Mouse (Mus musculus) left cerebral cortex, adult 11 months (tissue): Measurements from ENCODE around the gene Nosip.
"Not testable (repeated sequence)": the region's sequence is repeated elsewhere in the genome, so short reads cannot be mapped to it uniquely, and the experiment has no call there.

Source experiments
- DNase-seq: peaks from one replicate; pipeline ENCODE4 v3.0.0; 2022; ENCODE audit warnings: low spot score

Gene Nosip

DNA sequence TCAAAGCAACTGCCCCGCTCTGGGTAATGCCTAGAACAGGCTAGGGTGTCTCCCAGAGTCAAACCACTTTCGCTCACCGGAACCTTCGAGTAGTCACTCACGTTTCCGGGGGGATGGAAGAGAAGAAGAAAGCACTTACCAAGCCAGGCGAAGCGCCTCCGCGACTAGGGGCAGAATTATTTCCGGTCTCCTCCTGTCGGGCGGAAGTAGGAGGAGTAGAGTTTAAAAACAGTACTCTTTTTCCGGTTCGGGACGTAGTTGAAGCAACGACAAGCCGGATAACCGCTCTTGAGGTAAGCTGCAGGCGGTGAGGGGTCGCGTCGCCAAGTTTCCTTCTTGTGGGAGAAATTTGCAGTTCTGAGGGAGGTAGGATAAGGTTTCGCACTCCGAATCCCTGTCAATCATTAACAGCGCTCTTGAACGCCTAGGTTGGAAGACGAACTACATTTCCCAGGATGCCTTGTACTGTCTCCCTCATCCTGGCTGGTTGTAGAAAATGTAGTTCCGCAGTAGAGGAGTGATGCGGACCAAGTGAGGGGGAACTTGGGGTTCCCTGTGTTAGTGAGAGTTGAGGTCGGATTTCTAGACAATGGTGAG is at the start of gene Nosip, which contains the start of gene Prrg2:
Nosip (plus strand) TSS at position 191 of the 597 bp plus-strand sequence.
Prrg2 (minus strand) TSS at position 439 of the 597 bp plus-strand sequence.
- peak; percentile 91 for DNase-seq

DNA sequence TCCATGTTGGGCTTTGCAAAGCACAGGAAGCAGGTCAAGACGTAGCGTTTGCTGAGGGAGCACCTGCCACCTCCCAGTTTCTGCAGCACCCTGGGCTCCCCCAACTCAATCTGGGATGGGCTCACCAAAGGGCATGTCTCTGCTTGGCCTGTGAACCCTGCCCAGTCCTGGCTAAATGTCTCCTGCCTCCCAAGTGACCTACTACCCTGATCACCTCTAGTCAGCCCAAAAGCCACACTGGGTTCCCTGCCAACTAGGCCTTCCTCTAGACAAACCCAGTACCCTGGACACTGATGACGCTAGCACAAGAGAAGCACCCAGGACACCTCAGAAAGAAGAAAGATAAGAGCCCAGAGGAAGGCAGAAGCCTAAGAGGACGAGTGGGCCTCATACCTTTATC is 49.4 kb upstream of the Nosip start:
- no peak for DNase-seq

DNA sequence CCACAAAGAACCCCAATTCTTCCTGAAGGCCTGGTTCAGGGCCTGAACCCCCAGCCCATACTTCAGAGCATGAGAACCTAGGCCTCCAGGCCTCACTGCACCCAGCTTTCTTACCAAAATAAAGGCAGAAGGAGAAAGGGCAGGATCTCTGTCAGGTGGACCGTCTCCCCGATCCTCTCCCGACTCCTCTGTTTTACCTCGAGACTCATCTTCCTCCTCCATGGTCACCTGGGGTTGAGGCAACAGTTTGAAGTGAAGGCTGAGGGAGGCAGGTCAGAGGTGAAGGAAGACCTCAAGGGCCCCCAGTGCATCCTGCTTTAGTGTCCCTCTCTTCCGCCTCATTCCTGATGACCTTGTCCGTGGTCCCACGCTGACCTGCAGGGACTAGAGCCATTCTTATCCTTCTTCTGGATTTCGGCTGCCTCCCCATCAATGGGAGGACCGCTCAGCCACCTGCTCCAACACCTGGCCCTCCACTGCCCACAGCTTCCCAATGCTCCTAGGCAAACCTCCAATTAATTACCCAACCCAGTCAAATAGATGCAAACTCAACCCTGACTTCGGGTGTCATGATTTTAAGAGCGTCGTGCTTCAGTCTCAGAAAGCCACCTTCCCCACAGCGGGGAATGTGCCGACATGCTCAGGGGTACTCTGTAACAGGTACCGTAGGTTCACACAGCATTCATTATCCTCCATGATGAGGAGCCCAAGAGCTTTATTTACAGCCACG is 48.7 kb upstream of the Nosip start:
- no peak for DNase-seq

DNA sequence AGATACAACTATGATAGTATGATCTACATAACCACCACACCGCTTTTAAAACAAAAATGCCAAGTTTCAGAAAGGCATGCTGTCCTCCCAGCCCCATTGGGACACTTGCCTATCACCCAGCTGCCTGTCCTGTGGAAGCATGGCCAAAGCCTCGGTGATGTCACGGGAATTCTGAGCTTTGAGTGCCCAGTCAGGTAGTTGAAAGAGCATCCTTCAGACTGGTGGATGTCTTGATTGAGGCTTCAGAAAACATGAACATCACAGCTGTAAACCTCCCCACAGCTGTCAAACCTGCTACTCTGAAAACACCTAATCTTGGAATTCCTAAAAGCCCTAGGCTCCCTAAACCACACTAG is 48.2 kb upstream of the Nosip start:
- no peak for DNase-seq

DNA sequence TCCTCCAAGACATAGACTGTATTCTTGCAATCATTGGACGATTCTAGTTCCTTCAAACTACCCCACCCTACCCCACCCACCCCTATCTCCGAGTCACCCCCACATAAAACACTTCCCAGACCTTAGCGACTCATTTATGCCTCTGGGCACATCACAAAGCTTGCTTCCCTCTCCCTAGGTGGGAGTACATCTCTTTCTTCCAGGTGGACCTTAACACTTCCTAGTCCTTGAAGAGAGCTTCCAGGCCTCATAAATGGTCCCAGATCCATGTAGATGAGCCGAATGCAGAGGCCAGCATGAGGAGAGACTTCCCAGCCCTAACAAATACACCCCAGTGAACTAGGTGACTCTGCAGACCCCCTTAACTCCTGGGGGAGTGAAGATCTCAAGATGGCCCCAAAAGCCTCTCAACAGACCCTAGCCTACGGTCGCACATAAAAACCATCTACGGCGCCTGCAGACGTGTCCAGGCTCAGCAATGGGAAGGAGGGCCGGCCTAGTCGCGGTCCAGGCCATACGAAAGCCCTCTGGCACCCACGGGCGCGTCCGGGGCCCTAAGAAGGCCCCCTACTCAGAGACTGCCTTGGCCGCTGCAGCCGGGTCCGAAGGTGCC is 46.8 kb upstream of the Nosip start:
- DNase-seq, result no peak

DNA sequence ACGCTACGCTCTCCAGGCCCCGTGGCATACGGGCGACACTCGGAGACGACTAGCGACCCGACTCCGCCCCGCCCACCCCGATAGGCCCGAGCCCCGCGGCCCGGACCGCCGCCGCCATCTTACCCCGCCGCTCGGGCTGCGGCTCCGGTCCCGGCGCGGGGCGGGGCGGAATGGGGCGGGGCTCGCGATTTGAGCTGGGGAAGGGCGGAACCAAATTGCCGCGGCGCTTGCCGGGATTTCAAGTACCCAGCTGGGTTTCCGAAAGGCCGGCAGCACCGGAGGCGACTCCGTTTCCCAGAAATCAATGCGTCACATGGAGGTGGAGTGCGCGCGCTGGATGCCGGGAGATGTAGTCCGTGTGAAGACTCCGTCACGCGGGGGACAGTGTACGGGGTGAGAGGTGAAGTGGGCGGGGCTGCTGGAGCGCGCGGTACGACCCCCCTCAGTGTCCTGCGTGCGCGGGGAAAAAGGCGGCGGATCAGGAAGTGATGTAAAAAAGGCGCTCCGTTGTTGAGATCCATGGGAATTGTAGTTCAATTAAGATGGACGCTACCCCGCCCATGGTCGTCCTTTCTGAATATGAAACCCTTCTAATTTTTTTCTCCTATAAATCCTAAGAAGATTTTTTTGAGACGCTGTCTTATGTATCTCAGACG is 46.1 kb upstream of the Nosip start, which contains the start of gene Scaf1:
Scaf1 (minus strand) TSS at position 407 of the 656 bp plus-strand sequence.
- DNase-seq, result peak; percentile 100

DNA sequence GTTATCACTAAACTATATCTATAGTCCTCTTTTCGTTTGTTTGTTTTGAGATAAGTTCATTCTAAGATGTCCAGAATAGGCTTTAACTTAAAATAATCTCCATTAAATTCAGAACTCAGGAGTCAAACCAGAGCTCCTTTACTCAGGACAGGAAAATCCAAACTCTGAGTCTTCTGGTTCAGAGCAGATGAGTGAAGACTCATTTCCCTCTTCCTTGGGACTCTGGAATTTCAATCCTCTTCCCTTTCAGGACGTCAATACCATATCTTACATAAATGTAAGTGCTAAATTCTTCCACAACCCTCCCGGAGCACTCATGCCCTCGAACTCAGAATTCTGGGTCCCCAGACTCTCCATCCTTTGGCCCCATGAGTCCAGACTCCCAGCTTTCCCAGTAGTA is 45.5 kb upstream of the Nosip start:
- no peak for DNase-seq

DNA sequence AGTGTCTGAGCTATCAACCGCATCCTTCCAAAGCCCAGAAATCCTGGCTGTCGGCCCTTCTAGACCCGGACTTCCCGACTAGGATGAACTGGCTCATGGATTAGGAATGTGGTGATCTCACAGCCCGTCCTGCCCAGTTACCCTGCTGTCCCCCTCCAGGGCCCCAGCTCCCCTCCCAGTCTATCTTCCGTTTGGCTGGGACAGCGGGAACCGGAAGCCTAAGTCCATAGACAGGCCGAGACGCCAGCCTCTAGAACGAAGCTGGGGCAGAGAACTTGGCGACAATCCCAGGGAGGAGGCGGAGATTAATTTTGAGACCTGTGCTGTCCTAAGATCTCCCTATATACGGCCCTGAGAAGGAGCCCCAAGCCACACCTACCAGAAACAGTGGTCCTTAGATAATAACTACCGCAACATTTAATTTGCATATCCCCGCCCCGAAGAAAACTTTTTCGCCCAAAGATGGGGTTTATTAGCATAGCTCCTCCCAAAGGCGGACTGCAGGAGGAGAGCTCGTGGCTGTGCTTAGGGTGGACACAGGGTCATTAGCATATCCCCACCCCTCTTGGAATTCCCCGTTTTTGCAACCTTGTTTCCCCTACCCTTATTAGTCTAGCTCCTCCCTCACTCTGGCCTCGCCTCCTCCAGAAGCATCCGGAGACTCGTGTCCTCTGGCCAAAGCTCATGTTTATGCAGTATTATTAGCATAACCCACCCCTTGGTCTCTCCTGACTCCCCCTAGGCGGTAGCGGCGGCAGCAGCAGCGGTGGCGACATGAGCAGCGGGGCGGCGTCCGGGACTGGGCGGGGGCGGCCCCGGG is 44.8 kb upstream of the Nosip start, which contains the start of gene Rras:
Rras (plus strand) TSS at position 720 of the 820 bp plus-strand sequence.
- DNase-seq, result peak; percentile 90

DNA sequence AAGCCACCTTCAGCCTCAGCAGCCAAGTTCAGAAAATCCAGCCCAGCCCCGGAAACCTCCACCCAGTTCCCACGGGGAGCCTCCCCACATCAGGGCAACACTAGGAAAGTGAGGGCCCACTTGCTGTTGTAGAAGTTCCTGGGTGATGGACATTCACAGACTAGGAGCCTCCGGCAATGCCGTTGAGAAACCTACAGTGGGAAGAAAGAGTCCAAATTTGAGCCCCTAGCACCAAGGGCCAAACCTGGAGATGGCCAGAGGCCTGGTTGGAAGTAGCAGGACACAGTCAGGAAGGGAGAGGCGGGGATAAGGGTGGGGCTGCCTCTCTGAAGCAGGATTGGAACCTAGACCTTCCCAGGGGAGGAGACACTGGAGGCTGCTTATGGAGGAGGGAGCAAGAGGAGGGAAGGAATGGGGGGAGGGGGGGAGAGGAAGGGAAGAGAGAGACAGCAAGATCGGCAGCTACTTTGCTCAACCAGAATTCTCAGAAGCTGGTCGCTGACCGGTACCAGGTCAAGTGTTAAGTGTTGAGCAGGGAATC is 43.1 kb upstream of the Nosip start:
- DNase-seq, result no peak

DNA sequence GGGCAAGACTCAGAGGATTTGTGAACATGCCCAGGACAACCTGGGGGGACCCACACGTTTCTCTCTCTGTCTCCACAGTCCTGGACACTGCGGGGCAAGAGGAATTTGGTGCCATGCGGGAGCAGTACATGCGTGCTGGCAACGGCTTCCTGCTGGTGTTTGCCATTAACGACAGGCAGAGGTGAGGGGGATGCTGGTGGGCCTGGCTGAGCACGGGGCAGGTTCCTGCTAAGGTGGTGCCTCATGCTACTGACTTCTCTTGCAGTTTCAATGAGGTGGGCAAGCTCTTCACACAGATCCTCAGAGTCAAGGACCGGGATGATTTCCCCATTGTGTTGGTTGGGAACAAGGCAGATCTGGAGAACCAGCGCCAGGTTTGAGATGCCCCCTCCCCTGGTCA is 42.0 kb upstream of the Nosip start:
- DNase-seq, result no peak

DNA sequence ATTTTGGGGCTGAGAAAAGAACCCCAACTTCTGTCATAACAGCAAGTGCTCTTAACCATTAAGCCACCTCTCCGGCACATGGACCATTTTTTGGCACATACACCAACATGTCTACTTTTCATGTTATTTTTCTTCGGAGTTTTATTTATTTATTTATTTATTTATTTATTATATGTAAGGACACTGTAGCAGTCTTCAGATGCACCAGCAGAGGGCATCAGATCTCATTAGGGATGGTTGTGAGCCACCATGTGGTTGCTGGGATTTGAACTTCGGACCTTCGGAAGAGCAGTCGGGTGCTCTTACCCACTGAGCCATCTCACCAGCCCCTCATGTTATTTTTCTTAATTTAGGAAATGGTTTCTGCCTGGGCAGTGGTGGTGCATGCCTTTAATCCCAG is 38.5 kb upstream of the Nosip start:
- DNase-seq, result not testable (repeated sequence)

DNA sequence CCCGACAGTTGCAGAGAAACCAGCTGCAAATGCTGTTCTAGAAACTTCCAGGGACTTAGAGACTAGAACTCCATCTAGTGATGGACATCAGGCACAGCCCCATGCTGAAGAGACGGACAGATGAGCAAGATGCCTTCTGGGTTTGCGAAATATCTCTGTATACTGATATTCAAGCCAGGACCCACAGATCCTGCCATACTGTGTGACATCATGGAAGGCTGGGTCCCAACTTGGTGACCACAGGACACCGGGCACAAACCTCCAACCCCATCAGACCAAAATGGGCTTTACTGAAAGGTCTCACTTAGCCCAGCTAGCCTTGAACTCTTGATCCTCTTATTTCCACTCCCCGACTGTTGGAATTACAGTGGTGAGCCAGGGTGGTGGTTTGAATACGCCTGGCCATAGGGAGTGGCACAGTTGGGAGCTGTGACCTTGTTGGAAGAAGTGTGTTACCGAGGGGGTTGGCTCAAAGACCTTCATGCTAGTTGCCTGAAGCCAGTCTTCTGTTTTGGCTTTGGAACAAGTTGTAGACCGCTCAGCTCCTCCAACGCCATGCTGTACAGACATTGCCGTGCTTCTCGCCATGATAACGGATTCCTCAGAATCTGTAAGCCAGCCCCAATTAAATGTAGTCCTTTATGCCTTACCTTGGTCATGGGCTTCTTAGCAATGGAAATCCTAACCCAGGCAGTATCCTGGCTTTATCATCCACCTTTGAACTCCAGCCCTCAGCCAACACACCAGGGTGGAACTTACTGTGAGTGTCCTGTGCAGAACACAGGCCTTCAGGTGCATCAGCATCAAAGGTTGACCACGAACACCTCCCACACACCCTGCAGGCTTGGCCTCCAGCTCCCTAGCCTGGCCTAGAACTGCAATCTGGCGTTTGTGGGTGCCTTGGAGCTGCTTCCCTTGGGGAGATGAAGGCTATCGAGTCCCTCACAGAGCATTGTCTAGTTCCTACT is 37.7 kb upstream of the Nosip start:
- DNase-seq, result no peak

DNA sequence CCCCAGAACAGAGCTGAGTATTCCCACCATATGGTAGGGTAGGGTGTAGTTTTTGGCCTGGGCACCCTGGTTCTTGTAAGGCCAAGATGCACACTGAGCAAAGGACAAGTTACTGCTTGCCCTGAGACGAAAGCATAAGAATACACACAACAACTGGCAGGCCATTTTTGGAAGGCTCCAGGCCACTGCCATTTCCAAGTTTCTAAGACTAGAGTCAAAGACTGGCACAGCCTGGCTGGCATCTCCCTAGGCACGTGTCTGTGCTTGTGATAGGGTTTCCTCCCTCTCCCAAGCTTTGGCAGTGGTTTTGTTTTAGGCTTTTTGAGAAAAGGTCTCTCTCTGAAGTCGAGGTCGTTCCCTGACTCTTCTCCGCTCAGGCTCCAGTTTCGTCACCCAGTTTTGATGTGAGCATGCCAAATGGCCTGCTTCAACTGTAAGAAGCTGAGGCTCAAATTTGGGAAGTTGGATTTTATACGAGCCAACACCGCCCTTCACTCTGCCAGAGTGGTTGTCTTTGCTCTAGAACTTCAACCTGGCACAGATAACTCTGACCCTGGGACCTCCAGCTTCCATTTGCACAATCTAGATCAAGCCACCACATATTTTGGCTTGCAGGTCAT is 36.5 kb upstream of the Nosip start:
- DNase-seq, result no peak

DNA sequence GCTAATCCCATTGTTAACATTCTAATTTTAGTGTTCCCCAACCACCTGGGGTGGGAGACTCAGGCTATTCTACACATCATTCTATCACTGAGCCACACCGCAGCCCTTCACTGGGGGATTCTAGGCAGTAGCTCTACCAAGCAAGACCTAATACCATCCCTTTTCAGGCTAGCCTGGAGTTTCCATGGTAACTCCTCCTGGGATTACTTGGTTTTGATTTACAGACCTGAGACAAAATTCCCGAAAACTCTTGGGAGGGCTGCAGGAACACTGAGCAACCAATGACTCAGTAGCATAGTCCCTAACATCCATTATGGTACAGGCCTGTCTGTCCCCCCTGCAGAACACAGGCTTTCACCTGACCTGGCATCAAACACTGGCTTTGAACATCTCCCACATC is 36.0 kb upstream of the Nosip start:
- DNase-seq, result no peak

DNA sequence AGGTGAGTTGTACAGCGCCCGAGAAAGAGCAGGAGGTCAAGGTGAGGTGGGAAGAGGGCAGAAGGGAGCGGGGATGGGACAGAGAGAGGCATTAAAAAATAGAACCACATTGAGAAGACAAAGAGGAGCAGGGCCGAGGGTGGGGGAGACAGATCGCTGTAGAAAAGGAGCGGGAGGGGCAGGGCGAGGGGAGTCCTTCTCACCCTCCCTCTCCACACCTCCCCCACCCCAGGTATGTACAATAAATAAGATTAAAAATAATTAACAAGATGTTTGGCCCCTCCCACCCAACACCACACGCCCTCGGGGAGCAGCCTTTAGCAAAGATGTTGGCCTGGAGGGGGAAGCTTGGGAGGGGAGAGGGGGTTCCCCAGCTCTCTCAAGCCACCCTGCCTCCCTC is 34.5 kb upstream of the Nosip start:
- no peak for DNase-seq

DNA sequence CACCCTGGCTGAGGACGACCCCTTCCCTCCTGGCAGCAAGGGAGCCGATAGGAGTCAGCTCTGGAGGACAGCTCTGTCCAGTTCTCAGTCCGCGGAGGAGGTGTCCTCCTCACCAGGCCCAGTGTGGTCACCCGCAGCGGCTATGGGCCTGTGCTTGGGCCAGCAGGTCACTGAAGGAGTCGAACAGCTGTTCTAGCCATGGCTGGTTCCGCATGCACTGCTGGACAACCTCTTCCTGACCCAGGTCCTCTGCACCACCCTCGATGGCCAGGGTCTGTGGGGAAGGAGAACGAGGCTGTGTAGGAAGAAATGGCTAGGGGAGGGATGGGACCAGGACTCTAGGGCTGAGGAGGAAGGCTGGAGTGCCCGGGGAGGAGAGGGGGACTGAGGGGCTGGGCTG is 33.9 kb upstream of the Nosip start:
- DNase-seq, result no peak

DNA sequence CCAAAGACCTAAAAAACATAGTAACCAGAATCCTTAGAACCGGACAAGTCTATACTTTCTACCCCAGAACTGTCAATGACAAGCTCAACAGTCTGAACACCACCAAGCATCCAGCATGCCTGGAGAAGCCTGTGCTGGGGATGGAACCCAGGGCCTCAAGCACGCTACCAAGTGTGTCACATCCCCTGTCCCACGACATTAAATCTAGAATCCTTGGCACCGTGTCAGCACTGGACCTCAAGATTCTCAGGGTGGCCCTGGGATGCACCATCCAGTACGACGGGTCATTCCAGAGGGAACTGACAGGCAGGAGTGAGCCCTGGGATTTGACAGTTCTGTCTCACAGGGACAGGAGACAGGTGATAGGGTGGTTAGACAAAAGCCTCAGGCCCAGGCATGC is 32.2 kb upstream of the Nosip start:
- no peak for DNase-seq

DNA sequence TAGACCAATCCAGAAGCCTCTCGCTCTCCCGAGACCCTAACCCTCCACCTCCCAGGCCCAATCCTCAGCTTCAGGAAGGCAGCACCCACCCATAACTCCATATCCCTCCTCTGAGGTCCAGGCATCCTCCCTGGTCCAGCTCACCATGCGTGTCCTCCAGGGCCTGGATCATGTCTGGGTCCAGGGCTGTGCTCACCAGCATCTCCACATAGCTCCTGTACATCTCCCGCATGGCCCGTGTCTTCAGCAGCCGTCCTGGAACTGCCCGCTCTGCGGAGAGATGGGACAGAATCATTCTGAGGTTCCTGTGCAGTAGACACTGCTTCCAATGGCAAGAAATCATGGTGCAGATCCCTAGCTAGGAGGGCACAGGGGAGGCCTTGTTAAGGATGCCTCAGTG is 31.4 kb upstream of the Nosip start:
- DNase-seq, result no peak

DNA sequence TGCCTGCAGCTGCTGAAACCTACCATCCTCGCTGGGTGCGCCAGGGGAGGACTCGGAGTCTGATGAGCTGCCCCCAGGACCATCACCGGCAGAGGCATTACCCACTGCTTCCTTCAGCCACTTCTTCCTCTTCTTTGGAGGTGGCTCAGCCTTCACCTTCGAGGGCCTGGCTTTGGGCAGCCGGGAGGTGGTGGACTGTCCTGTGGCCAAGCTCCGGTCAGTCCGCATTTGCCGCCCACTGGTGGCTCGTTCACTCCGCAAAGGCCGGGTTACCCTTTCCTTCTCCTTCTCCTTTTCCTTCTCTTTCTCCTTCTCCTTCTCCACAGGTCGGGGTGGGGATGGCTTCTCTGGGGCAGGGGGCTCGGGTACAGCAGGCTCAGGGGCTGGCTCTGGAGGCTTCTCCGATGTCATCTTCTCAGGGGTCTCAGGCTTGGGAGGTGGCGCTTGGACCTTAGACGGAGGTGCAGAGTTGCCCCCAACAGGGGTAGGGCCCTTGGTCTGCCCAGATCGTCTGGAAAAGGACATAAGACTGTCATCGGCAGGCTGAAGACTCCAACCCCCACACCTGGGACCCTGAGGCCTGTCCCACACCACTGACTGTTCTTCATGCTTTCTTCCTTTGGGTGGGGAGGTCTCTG is 28.4 kb upstream of the Nosip start:
- no peak for DNase-seq

DNA sequence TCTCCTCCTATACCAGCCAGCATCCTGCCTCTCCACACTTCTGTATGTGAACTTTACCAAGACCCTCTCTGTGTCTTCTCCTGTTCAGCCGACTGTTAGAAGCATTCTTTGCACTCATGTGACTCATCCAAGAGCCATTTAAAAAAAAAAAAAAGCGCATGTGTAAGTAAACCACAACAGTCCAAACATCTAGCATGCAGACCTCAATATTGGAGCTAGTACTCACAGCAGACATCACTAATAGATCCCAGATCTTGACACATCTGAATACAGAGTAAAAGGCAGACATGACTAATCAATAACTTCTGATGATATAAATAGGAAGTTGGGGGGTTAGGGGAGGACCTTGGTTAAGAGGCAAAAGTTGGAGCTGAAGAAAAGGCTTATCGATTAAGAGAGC is 26.6 kb upstream of the Nosip start:
- no peak for DNase-seq
